Mouse (Mus musculus): ENCODE results near the gene Cpsf3.
A peak's percentile ranks its signal among the peaks of the same experiment; 100 is the strongest.

Cpsf3 gene

GRCm38 (mm10) chr12:21288716-21289395, 3.7 kb downstream of the Cpsf3 start:
- no peak for DNase-seq (ENCODE audit: low read depth, low spot score)

DNA sequence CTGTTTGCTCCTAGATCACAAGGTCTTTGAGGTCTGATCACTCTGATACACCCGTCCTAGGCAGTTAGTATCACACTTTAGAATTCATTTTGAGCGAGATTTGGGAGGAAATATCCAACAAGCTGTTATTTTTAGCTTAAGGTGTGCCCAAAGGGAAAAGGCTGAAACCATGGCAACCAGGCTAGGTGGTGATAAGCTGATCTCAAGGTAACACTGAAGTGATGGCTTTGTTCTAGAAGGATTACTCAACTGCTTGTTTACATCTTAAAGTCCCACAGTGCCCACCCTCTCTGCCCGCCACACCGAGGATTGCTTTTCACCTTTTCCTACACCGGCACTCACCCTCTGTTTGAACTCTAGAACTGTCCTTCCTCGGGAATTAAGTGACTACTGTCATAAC, 4.5 kb downstream of the Cpsf3 start:
- DNase-seq (ENCODE audit: low read depth, low spot score): no peak

DNA sequence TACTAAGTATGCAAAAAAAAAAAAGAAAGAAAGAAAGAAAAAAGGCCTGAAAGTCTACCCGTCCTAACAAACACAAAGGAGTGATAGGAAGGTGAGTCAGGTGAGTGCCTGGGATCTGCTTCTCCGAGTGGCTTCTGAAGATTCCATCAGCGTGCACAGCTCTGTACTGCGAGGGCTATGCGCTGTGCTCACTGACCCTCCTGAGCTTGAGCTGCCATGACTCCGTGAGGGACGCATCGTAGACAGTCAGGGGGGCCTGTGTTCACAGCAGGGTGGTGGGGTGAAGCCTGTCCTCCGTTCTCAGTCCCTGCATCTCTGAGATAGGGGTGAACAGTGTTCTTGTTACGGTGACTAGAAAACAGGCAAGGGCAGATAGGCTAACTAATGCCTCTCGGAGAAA, 13.7 kb downstream of the Cpsf3 start:
- DNase-seq (ENCODE audit: low read depth, low spot score): no peak

DNA sequence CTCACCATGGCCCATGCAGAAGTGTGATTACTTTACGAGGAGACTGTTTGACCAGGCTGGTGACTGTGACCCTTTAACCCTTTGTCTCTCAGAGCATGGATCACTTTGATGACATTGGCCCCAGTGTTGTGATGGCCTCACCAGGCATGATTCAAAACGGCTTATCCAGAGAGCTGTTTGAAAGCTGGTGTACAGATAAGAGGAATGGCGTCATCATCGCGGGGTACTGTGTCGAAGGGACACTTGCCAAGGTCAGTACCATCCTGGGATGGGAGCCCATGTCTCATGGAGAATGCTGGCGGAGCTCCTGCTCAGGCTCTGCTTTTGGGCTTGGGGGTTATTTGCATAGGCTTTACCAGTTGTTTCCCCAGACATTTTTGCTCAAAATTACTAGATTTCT, 16.1 kb downstream of the Cpsf3 start:
- DNase-seq (ENCODE audit: low read depth, low spot score): no peak

- DNase-seq (ENCODE audit: low read depth, low spot score): no peak
Observed at GRCm38 (mm10) chr12:21301932-21302331, 16.7 kb downstream of the Cpsf3 start.

DNA sequence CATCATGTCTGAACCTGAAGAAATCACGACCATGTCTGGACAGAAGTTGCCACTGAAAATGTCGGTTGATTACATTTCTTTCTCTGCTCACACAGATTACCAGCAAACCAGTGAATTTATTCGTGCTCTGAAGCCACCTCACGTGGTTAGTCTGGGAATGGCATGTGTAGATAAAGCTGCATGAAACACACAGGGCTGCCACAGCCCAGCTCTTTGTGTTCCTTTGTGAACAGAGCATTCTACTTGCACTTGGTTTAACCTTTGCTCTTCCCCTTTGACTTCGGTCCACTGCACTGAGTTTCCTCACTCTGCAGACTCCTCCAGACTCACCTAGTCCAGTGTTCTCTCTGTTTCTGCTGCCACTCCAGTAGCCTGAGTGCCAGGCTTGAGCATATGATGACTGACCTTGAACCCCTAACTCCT, 17.2 kb downstream of the Cpsf3 start:
- DNase-seq (ENCODE audit: low read depth, low spot score): no peak

- no peak for DNase-seq (ENCODE audit: low read depth, low spot score)
Observed at GRCm38 (mm10) chr12:21305741-21306140, 20.6 kb downstream of the Cpsf3 start.

DNA sequence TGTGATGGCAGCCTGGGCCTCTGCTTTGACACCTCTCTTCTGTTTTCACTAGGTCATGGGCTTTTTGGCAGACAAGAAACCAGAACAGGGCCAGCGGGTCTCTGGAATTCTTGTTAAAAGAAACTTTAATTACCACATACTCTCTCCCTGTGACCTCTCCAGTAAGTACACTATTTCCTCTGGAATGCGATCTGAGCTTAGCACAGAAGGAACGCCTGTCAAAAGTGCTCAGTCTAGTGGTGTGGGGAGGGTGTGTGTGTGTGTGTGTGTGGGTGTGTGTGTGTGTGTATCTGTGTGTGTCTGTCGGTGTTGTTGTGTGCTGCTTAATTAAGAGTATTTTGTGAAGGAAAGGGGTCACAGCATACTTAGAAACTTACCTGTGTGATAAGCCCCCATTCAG, 21.5 kb downstream of the Cpsf3 start:
- no peak for DNase-seq (ENCODE audit: low read depth, low spot score)

- no peak for DNase-seq (ENCODE audit: low read depth, low spot score)
Observed at GRCm38 (mm10) chr12:21312201-21312600, 27.0 kb downstream of the Cpsf3 start.

DNA sequence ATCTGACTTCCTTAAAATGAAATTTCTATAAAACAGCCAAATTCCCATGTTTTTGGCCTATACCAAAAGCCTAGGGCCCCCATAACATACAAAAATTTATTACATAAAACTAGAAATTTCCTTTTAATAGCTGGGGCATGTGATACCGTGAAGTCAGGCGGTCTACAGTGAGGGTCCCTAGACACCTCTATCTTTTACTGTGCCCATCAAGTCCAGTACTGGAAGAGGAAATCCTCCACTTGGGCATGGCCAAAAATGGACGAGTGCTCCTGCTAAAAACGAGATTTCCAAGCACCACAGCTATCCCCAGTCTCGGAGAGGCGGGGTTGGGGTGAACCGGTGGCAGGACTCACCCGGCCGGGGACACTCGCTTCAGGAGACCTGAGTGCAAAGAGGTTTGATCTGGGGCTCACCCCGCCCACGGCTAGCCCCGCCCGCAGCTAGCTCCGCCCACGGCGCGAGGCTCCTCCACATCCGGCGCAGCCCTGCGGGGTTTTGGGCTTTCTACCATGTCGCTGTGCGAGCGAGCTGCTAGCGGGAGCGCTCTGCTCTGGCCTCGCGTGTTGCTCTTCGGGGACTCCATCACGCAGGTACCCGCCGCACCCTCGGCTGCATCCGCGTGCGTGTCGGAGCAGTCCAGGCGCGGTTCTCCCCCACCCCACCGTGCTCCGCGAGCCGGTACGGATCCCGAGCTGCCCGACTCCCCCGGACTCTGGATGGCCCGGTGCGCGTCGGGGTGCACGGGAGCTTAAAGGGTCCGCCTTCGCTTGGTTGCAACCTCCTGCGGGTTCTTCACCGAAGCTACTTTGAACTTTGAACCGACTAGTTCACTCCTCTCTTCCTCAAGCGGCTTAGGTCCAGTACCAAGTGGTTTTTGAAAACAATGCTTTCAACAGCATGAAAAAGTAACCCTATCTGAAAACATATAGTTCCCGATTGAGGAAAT, 31.0 kb downstream of the Cpsf3 start, which contains the start of gene Iah1:
Iah1 (plus strand) TSS at position 467 of the 946 bp plus-strand sequence.
- DNase-seq (ENCODE audit: low read depth, low spot score): peak; percentile 46

DNA sequence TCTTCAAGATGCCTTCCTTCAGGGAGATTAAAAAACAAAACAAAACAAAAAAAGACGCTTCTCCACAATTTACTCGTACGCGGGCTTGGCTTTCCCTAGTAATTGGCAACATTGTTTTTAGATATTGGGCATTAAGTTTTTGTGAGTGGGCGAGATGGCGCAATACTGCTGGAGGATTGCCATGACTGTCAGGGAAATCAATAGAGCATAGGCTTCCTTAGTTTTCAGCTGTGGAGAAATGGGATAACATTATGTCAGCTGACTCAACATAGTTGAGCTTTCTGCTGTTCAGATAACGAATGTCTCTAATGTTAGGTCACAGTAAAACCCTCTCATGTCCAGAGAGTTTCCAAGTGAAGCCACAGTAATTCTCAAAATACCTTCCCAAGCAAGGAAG, 31.7 kb downstream of the Cpsf3 start:
- DNase-seq (ENCODE audit: low read depth, low spot score): no peak

GRCm38 (mm10) chr12:21318143-21318895, 33.1 kb downstream of the Cpsf3 start:
- DNase-seq (ENCODE audit: low read depth, low spot score): peak; percentile 20

DNA sequence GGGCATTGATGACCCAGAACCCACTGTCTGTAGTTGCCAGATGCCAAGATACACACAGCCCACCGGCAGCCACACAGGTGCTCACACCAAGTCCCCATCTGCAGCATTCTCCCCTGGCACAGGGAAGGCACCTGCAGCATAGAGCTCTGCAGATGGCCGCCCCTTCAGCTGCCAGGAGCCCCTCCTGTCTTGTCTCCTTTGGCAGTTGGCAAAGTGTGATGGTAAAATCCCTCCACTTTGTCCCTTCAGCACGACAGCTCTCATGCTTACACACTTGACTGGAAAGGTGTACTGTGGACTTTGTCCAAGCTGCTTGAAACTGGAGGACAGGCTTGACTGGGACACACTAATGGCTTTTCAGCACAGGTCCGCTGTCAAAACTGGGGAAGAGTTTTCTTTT, 35.1 kb downstream of the Cpsf3 start:
- DNase-seq (ENCODE audit: low read depth, low spot score): no peak

DNA sequence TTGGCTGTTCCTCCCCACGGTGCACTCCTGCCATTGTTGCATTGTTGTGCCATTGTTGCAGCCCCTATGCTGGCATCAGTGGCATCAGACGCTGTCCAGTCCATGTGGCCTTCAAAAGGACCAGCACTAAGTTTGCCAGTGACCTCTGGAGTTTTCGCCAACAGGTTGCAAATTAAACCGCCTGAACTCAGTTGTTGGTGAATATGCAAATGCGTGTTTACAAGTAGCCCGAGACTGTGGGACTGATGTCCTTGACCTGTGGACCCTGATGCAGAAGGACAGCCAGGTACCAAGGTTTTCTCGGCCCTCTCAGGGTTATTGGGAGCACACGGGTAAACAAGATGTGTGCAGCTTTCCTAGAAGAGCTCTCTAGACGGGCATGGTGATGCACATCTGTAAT, 36.0 kb downstream of the Cpsf3 start:
- no peak for DNase-seq (ENCODE audit: low read depth, low spot score)

DNA sequence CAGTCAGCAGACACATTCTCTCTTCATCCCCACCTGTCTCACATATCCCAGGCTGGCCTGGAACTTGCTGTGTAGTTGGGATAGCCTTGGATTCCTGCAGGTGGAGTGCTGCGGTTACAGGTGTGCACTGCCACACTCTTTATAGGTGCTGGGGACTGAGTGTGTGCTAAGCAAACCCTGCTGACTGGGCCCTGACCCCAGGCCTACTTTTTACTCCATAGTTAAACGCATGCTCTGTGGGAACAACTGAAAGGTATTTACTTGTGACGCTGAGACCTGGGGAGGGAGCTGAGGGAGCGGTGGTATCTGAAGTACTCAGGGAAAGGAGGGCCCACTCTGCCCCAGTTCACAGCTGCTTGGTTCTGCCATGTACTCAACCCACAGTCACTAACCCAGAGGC, 37.1 kb downstream of the Cpsf3 start:
- no peak for DNase-seq (ENCODE audit: low read depth, low spot score)

GRCm38 (mm10) chr12:21322856-21323255, 37.7 kb downstream of the Cpsf3 start:
- no peak for DNase-seq (ENCODE audit: low read depth, low spot score)

DNA sequence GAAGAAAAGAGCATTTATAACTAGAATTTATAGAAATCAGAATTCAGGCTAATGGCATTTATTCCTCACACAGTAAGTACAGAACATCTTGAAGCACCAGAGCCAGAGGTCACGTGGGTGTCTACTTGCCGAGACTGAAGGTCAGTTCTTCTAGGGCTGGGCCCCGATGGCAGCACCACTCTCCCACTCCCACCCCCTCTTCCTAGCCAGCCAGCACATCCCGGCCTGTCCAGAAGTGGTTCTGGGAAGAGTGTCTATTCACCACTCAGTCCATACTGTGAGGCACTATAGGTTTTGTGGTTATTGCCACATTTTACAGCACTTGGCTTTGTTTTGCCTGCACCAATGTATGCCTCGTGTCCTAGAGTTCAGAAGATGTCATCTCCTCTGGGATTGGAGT, 38.9 kb downstream of the Cpsf3 start:
- no peak for DNase-seq (ENCODE audit: low read depth, low spot score)

GRCm38 (mm10) chr12:21325266-21325665, 40.1 kb downstream of the Cpsf3 start:
- DNase-seq (ENCODE audit: low read depth, low spot score): no peak

DNA sequence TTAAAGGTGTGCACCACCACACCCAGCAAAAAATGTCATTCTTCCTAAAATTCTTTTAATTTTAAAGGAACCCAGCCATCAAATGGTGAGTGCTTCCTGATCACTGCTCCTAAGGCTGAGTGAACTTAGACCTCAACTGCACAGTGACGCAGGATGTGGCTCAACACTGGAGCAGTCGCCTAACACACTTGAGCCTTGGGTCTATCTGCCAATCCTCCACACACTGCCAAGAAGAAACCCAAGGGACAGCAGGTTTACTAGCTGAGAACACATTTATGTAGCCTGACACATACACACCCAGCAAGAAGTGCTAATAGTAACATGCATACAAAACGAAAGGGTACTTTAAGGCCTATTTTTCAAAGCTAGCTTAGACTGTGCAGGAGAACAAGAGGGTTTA, 41.1 kb downstream of the Cpsf3 start:
- DNase-seq (ENCODE audit: low read depth, low spot score): no peak

DNA sequence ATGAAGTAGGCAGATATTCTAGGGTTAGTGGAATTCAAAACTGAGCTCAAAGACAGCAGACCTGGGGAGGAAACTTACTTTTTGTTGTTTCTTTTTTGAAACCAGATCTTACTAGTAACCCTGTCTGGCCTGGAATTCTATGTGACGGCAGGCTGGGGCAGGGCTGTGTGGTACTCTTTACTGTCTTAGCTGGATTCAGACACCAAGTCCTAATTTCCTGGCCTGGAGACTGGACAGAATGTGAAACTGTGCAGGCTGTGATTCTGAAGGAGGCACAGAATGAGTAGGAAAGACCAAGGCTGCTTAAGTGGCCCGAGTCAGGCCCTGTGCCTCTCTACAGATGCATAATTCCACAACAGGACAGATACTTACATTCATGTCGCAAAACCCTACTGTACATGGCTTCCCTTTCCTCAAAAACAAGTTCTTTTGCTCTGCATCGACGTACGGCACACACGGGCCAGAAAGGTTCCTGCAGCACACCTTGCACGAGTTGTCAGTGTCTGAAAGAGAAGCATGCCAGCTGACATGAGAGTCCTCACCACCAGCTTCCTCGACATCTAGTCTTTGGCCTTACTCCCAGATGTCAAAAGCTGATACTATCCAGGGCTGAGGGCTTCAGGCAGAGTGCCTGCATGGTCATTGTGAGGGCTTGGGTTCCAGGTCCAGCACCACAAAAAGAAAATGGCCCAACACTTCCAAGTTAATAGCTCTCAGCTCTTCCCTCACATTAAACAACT, 44.6 kb downstream of the Cpsf3 start:
- no peak for DNase-seq (ENCODE audit: low read depth, low spot score)

- no peak for DNase-seq (ENCODE audit: low read depth, low spot score)
Observed at GRCm38 (mm10) chr12:21330961-21331576, 45.9 kb downstream of the Cpsf3 start.

All from retina, postnatal 7 days (tissue).